Mouse (Mus musculus) neural tube, embryonic 11.5 days (tissue): ENCODE data around the gene Gpr3. TPM values are rescaled to one million over a fixed set of nuclear protein-coding genes. Genes with fewer than 3 reads are reported as not detected.

ENCODE experiments used
- ATAC-seq: fragments of 200-750 bp; cut with Nextera tagmentation; 2 replicates; pipeline ENCODE4 v1.8.0; 2017; ENCODE audit warnings: moderate number of reproducible peaks, mild to moderate bottlenecking, moderate TSS enrichment, moderate library complexity; ENCODE audit not compliant: insufficient read depth, low FRiP score, low TSS enrichment
- DNase-seq: peaks from one replicate; pipeline ENCODE4 v3.0.0-alpha.2; 2015; ENCODE audit warnings: low spot score
- H3K27ac ChIP-seq: fragments of 300-500 bp; sonication (generic); 2 replicates; pipeline ENCODE4 v1.5.1; 2014; ENCODE audit warnings: low read depth, mild to moderate bottlenecking, low read length
- H3K27me3 ChIP-seq: fragments of 300-500 bp; sonication (generic); 2 replicates; pipeline ENCODE4 v1.6.1; 2014; ENCODE audit warnings: mild to moderate bottlenecking, low read length, mixed read lengths; ENCODE audit not compliant: control insufficient read depth, insufficient read depth
- H3K36me3 ChIP-seq: fragments of 300-500 bp; sonication (generic); 2 replicates; pipeline ENCODE4 v1.6.1; 2014; ENCODE audit warnings: mild to moderate bottlenecking, low read length, moderate library complexity, mixed read lengths; ENCODE audit not compliant: control insufficient read depth, insufficient read depth
- H3K4me1 ChIP-seq: fragments of 300-500 bp; sonication (generic); 2 replicates; pipeline ENCODE4 v1.6.1; 2014; ENCODE audit warnings: low read length, mixed read lengths; ENCODE audit not compliant: control insufficient read depth, insufficient read depth
- H3K4me2 ChIP-seq: fragments of 300-500 bp; sonication (generic); 2 replicates; pipeline ENCODE4 v1.6.1; 2014; ENCODE audit warnings: low read depth, mild to moderate bottlenecking, moderate library complexity
- H3K4me3 ChIP-seq: fragments of 300-500 bp; sonication (generic); 2 replicates; pipeline ENCODE4 v1.5.1; 2014; ENCODE audit warnings: low read depth, low read length
- H3K9ac ChIP-seq: fragments of 300-500 bp; sonication (generic); 2 replicates; pipeline ENCODE4 v1.6.1; 2014; ENCODE audit warnings: mild to moderate bottlenecking, low read length
- H3K9me3 ChIP-seq: fragments of 300-500 bp; sonication (generic); 2 replicates; pipeline ENCODE4 v1.6.1; 2016; ENCODE audit warnings: low read length; ENCODE audit not compliant: control insufficient read depth
- WGBS: fragments of 180-500 bp; shearing (Covaris S2); extraction: QIAGEN DNeasy Blood & Tissue Kit; methylation state at CpG from one replicate; pipeline ENCODE4 v1.1.7; 2014; 5-methylcytosine and 5-hydroxymethylcytosine counted together
- polyA plus RNA-seq: library from polyadenylated mRNA; unstranded; fragments of >200 nt; fragmentation: Nextera tagmentation; extraction: Ambion mirVana; gene quantifications from 2 replicates; pipeline ENCODE4 v1.2.1, GENCODE M21; 2014

The Gpr3 gene
- polyA plus RNA-seq, 1 experiment from 2014 or later, result 0.45 TPM

DNA sequence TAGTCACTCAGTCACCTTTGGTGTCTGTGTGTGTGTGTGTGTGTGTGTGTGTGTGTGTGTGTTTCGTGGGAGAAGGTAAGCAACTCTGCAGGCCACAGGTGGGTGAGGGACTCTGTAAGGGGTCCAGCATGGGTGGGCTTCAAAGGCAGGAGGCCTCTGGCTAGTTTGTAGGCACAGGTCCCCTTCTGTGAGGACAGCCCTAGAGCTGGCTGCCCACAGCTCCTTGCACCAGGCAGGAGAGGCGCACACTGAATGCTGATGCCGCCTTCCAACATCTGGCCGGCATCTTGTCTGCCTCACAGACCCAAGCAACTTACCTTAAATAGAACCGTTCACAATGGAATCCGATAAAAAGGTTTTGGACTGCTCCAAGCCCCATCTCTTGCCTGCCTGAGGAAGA, 12.6 kb downstream of the Gpr3 start:
- H3K9ac ChIP-seq, result no peak overlapping the region

DNA sequence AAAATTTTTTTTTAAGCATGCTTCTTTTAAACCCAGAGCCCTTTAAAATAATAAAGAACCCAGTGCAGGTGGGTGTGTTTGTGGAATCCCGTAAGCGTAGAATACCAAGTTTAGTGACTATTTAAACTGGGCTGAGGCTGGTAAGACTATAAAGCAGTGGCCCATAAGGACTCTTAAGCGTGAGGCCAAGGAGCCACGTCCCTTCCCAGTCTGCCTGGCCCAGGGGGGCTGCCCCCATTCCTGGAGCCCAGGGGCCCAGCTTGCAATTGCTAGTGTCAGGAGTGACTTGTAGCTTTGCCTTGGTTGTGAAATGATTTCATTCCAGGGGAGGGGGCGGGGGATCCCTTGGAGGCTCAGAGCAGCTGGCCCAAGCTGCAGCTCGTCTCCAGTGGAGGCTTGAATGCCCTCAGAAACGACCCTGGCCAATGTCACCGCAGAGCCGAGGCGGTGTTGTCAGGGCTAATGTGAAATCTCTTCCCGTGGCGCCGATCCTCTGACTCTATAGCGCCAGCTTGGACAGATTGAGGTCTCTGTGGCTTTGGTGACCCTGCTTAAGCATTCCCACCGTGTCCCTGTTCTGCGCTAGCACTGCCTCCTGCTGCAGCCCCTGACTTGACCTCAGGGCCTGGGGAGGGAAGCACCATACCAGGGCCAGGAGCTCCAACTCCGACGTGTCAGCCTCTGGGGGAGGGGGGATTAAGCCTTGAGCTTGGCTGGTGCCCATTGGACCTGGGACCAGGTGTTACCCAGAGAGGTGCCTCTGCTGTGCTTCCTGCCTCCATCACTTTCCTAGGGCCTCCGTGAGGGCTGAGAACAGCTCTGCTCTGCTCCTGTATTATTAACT, 13.8 kb downstream of the Gpr3 start:
- Histone ChIP-seq H3K36me3 (no peaks in the 10 kb centered on the region; the same call in 1 of the 2 replicates), H3K27ac (peak overlapping the region; percentile 85), H3K4me1 (peaks cover 42% of the 10 kb centered on the region), H3K4me2 (no peak overlapping the region; the same call in 1 of the 2 replicates), H3K27me3 (no peaks in the 10 kb centered on the region), H3K9ac (peak overlapping the region; percentile 22), H3K9me3 (no peaks in the 10 kb centered on the region), H3K4me3 (no peak overlapping the region)
- 10% methylated on average over 19 of the region's 19 CpGs for WGBS
- DNase-seq (peak; percentile 70), ATAC-seq (no peak)

More for the DNA sequence above, 12.6 kb downstream of the Gpr3 start:
- peaks cover 42% of the 10 kb centered on the region for H3K4me1 ChIP-seq
- no peak overlapping the region for H3K4me2 ChIP-seq
- H3K27ac ChIP-seq, result no peak overlapping the region
- no peaks in the 10 kb centered on the region for H3K27me3 ChIP-seq
- WGBS, result 61% methylated on average over 6 of the region's 6 CpGs
- DNase-seq (no peak), ATAC-seq (0 out of 2 replicates have a peak, but pooled peaks have one; percentile 7)
- H3K9me3 ChIP-seq, result no peaks in the 10 kb centered on the region
- no peaks in the 10 kb centered on the region; the same call in 1 of the 2 replicates for H3K36me3 ChIP-seq
- H3K4me3 ChIP-seq, result no peak overlapping the region

DNA sequence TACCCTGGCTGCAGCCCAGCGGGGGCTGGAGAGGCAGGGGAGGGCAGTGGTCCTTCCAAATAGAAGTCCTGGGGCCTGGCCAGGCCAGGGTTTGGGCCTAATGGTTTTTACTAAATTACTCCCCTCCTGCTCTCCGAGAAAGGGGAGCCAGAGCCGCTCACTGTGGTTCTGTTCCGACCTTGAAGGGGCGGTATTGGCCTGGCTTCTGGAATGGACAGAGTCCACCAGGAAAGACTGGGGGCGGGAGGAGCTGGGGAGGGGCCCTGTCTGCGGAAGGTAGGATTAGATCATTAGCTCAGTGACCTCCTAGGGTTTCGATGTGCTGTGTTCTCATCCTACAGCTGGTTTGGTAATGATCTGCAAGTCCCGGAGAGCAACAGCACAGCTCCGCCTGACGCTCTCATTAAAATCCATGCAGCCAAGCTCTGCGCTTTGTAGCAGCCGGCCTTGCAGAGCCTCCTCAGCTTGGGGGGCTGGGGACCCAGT, 14.5 kb downstream of the Gpr3 start:
- no peaks in the 10 kb centered on the region for H3K27me3 ChIP-seq
- H3K9ac ChIP-seq, result peak overlapping the region; percentile 18; the same call in 1 of the 2 replicates

DNA sequence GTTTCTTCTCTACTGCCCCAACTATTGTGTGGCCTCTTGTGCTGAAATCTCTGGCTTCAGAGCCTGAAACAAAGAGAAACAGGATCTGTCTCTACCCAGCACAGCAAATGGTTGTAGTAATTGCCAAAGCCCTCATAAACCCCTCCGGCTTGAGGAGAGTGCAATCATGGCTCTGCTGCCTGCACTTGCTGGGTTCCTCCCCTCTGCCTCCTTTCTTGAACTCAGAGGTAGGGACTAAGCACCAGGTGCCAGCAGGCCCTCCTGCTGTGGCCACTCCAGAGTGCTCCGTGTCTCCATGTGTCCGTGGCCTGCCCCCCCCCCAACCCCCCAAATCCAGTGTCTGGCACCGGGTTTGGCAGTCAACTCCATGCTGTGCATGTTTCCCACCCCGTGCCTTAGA, 15.0 kb downstream of the Gpr3 start:
- no peak for DNase-seq
- peak overlapping the region; percentile 85 for H3K27ac ChIP-seq
- H3K4me3 ChIP-seq, result no peak overlapping the region
- no peaks in the 10 kb centered on the region for H3K27me3 ChIP-seq
- H3K36me3 ChIP-seq, result no peaks in the 10 kb centered on the region; the same call in 1 of the 2 replicates
- no peaks in the 10 kb centered on the region for H3K9me3 ChIP-seq
- H3K4me1 ChIP-seq, result peaks cover 42% of the 10 kb centered on the region
- 5% methylated on average over 5 of the region's 5 CpGs for WGBS
- H3K4me2 ChIP-seq, result no peak overlapping the region
- ATAC-seq, result no peak; the same call in 1 of the 2 replicates
- H3K9ac ChIP-seq, result peak overlapping the region; percentile 18; the same call in 1 of the 2 replicates

More for the DNA sequence above, 14.5 kb downstream of the Gpr3 start:
- ATAC-seq (no peak), DNase-seq (no peak)
- H3K36me3 ChIP-seq, result no peaks in the 10 kb centered on the region; the same call in 1 of the 2 replicates
- WGBS, result 21% methylated on average over 13 of the region's 13 CpGs
- H3K4me2 ChIP-seq, result no peak overlapping the region
- H3K4me1 ChIP-seq, result peaks cover 42% of the 10 kb centered on the region
- peak overlapping the region; percentile 85 for H3K27ac ChIP-seq
- H3K9me3 ChIP-seq, result no peaks in the 10 kb centered on the region
- H3K4me3 ChIP-seq, result no peak overlapping the region

DNA sequence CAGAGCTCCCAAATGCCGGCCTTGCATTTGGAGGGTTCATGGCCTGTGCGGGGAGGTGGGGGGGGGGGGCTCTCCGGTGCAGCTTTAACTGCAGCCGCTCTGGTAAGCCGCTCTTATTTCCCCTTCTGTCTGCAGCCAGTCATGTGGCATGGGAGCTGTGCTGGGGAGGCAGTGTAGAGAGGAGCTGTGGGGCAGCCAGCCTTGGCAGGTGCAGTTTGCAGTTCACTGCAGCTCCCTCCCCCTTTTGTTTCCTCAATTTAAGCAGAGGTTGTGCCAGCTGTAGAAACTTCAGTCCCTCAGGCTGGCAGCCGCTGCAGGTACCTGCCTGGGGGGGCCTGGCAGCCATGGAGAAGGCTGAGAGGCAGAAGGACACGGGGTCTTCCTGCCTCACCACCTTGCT, 15.5 kb downstream of the Gpr3 start:
- H3K9ac ChIP-seq, result no peak overlapping the region
- WGBS, result 22% methylated on average over 7 of the region's 7 CpGs
- DNase-seq (no peak), ATAC-seq (no peak)
- H3K27ac ChIP-seq, result peak overlapping the region; percentile 85
- H3K36me3 ChIP-seq, result peaks cover 2% of the 10 kb centered on the region; the same call in 1 of the 2 replicates
- H3K4me1 ChIP-seq, result peaks cover 42% of the 10 kb centered on the region
- no peaks in the 10 kb centered on the region for H3K27me3 ChIP-seq
- H3K9me3 ChIP-seq, result no peaks in the 10 kb centered on the region
- H3K4me3 ChIP-seq, result no peak overlapping the region
- H3K4me2 ChIP-seq, result no peak overlapping the region

DNA sequence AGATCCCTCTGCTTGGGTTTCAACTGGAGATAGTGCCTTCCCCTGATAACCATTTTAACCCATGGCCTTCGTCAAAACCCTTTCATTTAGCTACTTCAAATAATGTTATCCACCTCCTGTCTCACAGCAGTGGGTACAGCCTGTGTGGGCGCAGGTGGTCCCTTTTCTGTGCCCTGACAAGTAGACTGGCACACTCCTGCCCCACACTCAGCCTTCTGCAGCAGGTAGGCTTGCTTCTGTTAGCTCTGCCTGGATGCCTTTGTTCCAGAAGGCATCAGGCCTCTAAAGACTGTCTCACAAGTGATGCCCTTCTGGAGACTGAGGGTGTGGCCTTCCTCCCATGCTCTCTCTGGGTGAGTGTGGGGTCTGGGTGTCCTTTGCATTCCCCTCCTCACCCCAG, 16.2 kb downstream of the Gpr3 start:
- DNase-seq, result no peak
- no peak for ATAC-seq
- Histone ChIP-seq H3K36me3 (peaks cover 2% of the 10 kb centered on the region; the same call in 1 of the 2 replicates), H3K4me3 (no peak overlapping the region), H3K27me3 (no peaks in the 10 kb centered on the region), H3K9me3 (no peaks in the 10 kb centered on the region), H3K4me1 (peaks cover 39% of the 10 kb centered on the region), H3K27ac (no peak overlapping the region), H3K4me2 (no peak overlapping the region), H3K9ac (no peak overlapping the region)
- WGBS, result 82% methylated on average over 2 of the region's 2 CpGs

DNA sequence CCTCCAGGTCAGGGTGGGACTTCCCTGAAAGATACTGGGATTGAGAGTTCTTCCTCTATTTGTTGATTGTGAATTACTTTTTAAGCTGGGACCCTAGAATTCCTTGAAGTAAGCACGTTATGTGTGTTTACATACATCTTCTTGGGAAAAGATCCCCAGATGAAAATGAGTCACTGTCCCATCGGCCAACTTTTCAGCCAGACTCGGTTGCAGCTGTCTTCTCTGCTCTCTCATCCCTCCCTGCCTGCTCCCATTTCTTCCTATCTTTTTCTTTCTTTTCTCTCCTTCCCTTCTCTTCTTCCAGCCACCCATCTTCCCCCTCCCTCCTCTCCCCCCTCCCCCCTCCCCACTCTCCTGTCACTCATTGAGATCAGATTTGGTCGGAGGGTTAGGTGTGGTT, 17.3 kb downstream of the Gpr3 start:
- H3K9me3 ChIP-seq, result no peaks in the 10 kb centered on the region
- H3K9ac ChIP-seq, result no peak overlapping the region
- H3K4me3 ChIP-seq, result no peak overlapping the region
- DNase-seq (no peak), ATAC-seq (no peak)
- peaks cover 30% of the 10 kb centered on the region for H3K4me1 ChIP-seq
- H3K4me2 ChIP-seq, result no peak overlapping the region
- H3K27ac ChIP-seq, result no peak overlapping the region
- 75% methylated on average over 4 of the region's 4 CpGs for WGBS
- no peaks in the 10 kb centered on the region for H3K27me3 ChIP-seq
- H3K36me3 ChIP-seq, result peaks cover 4% of the 10 kb centered on the region; the same call in 1 of the 2 replicates

DNA sequence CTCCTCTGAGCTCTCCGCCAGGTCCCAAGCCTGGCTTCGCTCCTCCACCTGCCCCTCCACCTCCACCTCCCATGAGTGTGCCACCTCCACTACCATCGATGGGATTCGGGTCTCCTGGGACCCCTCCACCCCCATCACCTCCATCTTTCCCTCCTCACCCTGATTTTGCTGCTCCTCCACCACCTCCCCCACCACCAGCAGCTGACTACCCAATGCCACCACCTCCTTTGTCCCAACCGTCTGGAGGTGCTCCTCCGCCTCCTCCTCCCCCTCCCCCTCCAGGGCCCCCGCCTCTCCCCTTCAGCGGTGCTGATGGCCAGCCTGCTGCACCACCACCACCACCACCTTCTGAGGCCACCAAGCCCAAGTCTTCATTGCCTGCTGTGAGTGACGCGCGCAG, 17.9 kb downstream of the Gpr3 start:
- ATAC-seq, result no peak
- Histone ChIP-seq H3K27ac (no peak overlapping the region), H3K36me3 (peaks cover 4% of the 10 kb centered on the region; the same call in 1 of the 2 replicates), H3K9ac (no peak overlapping the region), H3K4me2 (no peak overlapping the region), H3K4me3 (no peak overlapping the region), H3K9me3 (no peaks in the 10 kb centered on the region), H3K4me1 (peaks cover 26% of the 10 kb centered on the region), H3K27me3 (no peaks in the 10 kb centered on the region)
- no peak for DNase-seq
- 88% methylated on average over 11 of the region's 11 CpGs for WGBS
